Mouse (Mus musculus): ENCODE results near the gene St3gal3. TPM values are rescaled to one million over a fixed set of nuclear protein-coding genes. Genes with fewer than 3 reads are reported as not detected.

Gene St3gal3
- polyA plus RNA-seq, 1 experiment from 2014 or later = 5.1 TPM

DNA sequence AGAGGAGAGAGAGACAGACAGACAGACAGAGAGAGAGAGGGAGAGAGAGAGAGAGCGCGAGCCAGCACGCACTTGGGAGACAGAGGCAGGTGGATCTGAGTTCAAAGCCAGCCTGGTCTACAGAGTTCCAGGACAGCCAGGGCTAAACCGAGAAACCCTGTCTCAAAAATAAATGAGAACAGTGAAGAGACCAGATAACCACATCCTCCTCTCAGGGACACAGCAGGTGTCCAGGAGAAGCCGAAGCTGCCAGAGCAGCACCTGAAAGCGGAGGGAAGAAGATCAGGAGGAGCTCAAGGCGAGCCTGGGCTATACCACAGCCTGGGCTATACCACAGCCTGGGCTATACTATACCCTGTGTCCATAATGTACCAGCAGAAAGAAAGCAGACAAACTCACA lies 16.1 kb upstream of the St3gal3 start:
- Histone ChIP-seq H3K36me3 (replicated peaks; ENCODE audit: insufficient read depth, low read length) (peaks cover 90% of the 10 kb centered on the region), H3K9me3 (ENCODE audit: low read length) (no peaks in the 10 kb centered on the region), H3K9ac (replicated peaks) (no peak overlapping the region), H3K4me1 (ENCODE audit: insufficient read depth) (no peaks in the 10 kb centered on the region), H3K4me2 (ENCODE audit: low read depth, low read length) (no peak overlapping the region), H3K27ac (ENCODE audit: low read depth) (no peak overlapping the region), H3K27me3 (ENCODE audit: insufficient read depth, low read length) (no peaks in the 10 kb centered on the region), H3K4me3 (ENCODE audit: low read depth, low read length) (no peak overlapping the region)
- TF ChIP-seq CTCF (IDR thresholded peaks at IDR 0.05; ENCODE audit: low read depth) (no peak), EP300 (IDR thresholded peaks at IDR 0.05; ENCODE audit: low read depth) (no peak)
- WGBS (ENCODE audit: insufficient replicate concordance) = 93% methylated on average over 7 of the region's 7 CpGs
- DNase-seq (no peak), ATAC-seq (no peak)

DNA sequence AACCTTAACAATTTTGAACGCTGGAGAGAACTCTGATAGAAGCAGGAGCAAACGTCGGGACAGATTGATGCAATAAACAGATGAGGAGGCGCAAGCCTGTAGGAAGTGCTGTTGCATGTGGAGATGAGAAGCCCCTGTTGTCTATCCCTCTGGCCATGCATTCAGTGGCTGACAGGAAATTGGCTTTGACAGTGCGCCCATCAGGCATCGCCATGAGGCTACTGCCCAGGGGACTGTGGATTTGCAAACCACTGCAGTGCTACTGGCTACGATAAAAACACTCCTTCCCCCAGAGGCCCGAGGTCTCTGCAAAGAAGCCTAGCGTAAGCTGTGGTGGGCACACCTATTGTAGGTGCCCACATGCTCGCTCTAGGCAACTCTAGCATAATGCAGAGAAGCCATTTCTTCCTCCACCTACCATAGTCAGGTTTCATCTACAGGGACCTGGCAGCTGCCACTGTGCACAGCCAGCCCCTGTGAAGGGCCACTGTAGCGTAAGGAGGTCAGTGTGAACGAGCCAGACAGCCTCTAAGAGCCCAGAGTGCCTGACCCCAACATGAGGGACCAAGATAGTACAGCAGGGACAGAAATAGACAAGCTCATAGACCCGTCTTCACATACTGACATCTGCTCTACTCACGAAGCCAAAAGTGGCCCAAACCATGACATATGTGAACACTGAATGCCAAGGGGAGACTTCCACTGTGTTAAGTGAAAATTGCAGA lies 15.4 kb upstream of the St3gal3 start:
- H3K4me2 ChIP-seq (ENCODE audit: low read depth, low read length) = no peak overlapping the region
- H3K27me3 ChIP-seq (ENCODE audit: insufficient read depth, low read length) = no peaks in the 10 kb centered on the region
- ATAC-seq = no peak
- no peaks in the 10 kb centered on the region for H3K4me1 ChIP-seq (ENCODE audit: insufficient read depth)
- H3K27ac ChIP-seq (ENCODE audit: low read depth) = no peak overlapping the region
- TF ChIP-seq CTCF (IDR thresholded peaks at IDR 0.05; ENCODE audit: low read depth) = no peak
- no peak for TF ChIP-seq EP300 (IDR thresholded peaks at IDR 0.05; ENCODE audit: low read depth)
- no peak for DNase-seq
- WGBS (ENCODE audit: insufficient replicate concordance) = 84% methylated on average over 14 of the region's 14 CpGs
- H3K36me3 ChIP-seq (replicated peaks; ENCODE audit: insufficient read depth, low read length) = peaks cover 90% of the 10 kb centered on the region
- no peak overlapping the region for H3K4me3 ChIP-seq (ENCODE audit: low read depth, low read length)
- no peaks in the 10 kb centered on the region for H3K9me3 ChIP-seq (ENCODE audit: low read length)
- no peak overlapping the region for H3K9ac ChIP-seq (replicated peaks)

DNA sequence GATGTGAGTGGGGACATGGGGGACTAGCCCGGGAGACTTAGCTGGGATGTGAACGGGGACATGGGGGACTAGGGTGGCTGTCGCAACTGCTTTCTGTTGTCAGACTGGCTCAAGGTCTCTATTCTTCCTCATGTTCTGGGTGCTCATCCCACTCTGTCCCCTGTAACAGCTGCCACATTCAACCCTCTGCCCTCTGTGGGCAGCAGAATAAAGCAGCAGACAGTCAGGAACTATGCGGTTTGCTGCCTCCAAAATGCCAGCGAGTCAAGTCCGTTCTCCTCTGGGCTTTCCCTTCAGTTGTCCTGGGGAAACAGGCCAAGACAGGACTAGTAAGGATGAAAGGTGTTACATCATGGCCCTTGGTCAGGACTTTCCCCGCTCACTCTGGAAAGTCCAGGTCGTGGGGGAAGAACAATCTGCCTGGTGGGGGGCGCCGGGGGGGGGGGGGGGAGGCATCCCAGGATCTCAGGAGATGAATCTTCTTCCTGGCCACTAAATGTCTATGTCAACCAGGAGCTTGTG lies 14.4 kb upstream of the St3gal3 start:
- Histone ChIP-seq H3K4me3 (ENCODE audit: low read depth, low read length) (no peak overlapping the region), H3K27me3 (ENCODE audit: insufficient read depth, low read length) (no peaks in the 10 kb centered on the region), H3K9me3 (ENCODE audit: low read length) (no peaks in the 10 kb centered on the region), H3K27ac (ENCODE audit: low read depth) (no peak overlapping the region), H3K4me2 (ENCODE audit: low read depth, low read length) (no peak overlapping the region), H3K4me1 (ENCODE audit: insufficient read depth) (peaks cover 8% of the 10 kb centered on the region), H3K36me3 (replicated peaks; ENCODE audit: insufficient read depth, low read length) (peaks cover 86% of the 10 kb centered on the region), H3K9ac (replicated peaks) (no peak overlapping the region)
- 82% methylated on average over 10 of the region's 10 CpGs for WGBS (ENCODE audit: insufficient replicate concordance)
- TF ChIP-seq EP300 (IDR thresholded peaks at IDR 0.05; ENCODE audit: low read depth) (no peak), CTCF (IDR thresholded peaks at IDR 0.05; ENCODE audit: low read depth) (no peak)
- ATAC-seq = no peak
- DNase-seq = no peak

DNA sequence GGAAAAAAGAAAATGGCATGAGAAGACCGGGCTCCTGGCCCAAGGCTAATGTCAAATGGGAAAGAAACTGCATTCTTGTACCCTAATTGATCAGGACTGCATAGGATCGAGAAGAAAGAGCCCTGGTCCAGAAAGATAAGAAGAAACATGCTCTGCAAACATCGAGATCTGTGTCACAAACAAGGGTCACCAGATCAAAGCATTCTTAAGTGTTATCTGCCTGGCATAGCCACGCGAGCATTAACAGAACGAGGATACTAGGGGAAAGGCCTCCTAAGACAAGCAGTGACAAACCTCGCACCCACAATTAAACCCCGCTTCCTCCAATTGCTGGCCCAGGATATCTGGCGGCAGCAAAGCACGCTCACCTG lies 13.6 kb upstream of the St3gal3 start:
- no peak overlapping the region for H3K4me2 ChIP-seq (ENCODE audit: low read depth, low read length)
- 58% methylated on average over 10 of the region's 10 CpGs for WGBS (ENCODE audit: insufficient replicate concordance)
- ATAC-seq = no peak

DNA sequence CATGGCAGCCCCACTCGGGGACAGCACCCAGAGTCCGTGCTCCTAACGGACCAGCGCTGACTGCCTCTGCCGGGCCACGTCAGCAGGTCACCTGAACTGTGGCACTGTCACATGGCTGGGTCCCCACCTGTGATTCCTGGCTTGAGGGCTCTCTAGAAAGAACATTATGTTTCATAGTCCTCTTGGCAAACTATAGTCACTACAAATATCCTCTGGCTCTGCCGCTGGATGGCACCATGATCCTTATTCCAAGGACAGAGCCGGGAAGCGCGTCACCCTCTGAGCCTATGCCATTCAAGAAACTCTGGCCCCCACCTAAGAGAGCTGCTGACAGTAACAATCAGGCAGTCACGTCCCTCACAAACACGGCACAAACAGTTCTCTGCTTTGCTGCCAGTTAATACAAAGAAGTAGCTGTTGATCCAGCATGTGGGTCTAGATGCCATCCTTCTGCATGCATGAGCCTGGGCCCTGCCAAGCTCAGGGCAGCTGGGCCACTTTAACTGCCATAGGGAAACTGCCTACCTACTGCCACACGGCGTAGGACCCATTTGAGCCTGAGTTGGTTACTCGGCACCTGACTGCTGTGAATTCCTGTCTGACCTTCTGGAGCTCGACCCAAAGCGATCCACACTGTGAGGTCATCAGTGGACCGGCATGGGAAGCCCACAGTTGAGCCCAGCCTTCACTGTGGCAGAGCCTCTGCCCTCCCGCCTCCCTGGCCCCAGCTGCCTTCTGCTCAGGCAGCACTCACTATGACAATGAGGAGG lies 13.0 kb upstream of the St3gal3 start:
- Histone ChIP-seq H3K36me3 (replicated peaks; ENCODE audit: insufficient read depth, low read length) (peaks cover 84% of the 10 kb centered on the region), H3K9ac (replicated peaks) (no peak overlapping the region), H3K27me3 (ENCODE audit: insufficient read depth, low read length) (no peaks in the 10 kb centered on the region), H3K9me3 (ENCODE audit: low read length) (no peaks in the 10 kb centered on the region), H3K4me2 (ENCODE audit: low read depth, low read length) (no peak overlapping the region), H3K4me3 (ENCODE audit: low read depth, low read length) (no peak overlapping the region), H3K27ac (ENCODE audit: low read depth) (no peak overlapping the region), H3K4me1 (ENCODE audit: insufficient read depth) (peaks cover 15% of the 10 kb centered on the region)
- no peak for DNase-seq
- 92% methylated on average over 19 of the region's 19 CpGs for WGBS (ENCODE audit: insufficient replicate concordance)
- ATAC-seq = no peak
- TF ChIP-seq CTCF (IDR thresholded peaks at IDR 0.05; ENCODE audit: low read depth) (no peak), EP300 (IDR thresholded peaks at IDR 0.05; ENCODE audit: low read depth) (no peak)

More for the DNA sequence above, 13.6 kb upstream of the St3gal3 start:
- Histone ChIP-seq H3K4me3 (ENCODE audit: low read depth, low read length) (no peak overlapping the region), H3K36me3 (replicated peaks; ENCODE audit: insufficient read depth, low read length) (peaks cover 84% of the 10 kb centered on the region), H3K9me3 (ENCODE audit: low read length) (no peaks in the 10 kb centered on the region), H3K9ac (replicated peaks) (no peak overlapping the region), H3K27me3 (ENCODE audit: insufficient read depth, low read length) (no peaks in the 10 kb centered on the region), H3K4me1 (ENCODE audit: insufficient read depth) (peaks cover 15% of the 10 kb centered on the region), H3K27ac (ENCODE audit: low read depth) (no peak overlapping the region)
- TF ChIP-seq CTCF (IDR thresholded peaks at IDR 0.05; ENCODE audit: low read depth) (no peak), EP300 (IDR thresholded peaks at IDR 0.05; ENCODE audit: low read depth) (no peak)
- no peak for DNase-seq

DNA sequence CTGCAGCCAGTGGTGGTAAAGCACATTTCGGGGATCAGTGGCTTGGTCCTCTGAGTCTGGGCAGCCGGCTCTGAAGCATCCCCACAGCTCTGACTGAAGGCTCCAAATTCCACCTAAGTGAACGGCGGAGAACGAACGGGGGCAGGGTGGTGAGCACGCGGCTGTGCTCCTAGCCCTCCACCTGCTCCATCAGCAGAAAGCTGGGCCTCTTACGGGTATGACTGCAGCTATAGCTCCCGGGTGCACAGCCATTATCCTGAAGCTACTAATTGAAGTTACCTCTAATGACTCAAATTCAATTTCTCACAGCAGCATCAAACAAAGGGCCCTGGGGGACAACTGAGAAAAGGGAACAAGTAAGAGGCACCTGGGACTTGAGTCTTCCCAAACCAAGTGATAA lies 12.4 kb upstream of the St3gal3 start:
- TF ChIP-seq EP300 (IDR thresholded peaks at IDR 0.05; ENCODE audit: low read depth) = no peak
- no peak for TF ChIP-seq CTCF (IDR thresholded peaks at IDR 0.05; ENCODE audit: low read depth)
- H3K36me3 ChIP-seq (replicated peaks; ENCODE audit: insufficient read depth, low read length) = peaks cover 83% of the 10 kb centered on the region
- WGBS (ENCODE audit: insufficient replicate concordance) = 87% methylated on average over 10 of the region's 10 CpGs
- H3K27ac ChIP-seq (ENCODE audit: low read depth) = no peak overlapping the region
- DNase-seq (no peak), ATAC-seq (no peak)
- no peak overlapping the region for H3K9ac ChIP-seq (replicated peaks)
- H3K27me3 ChIP-seq (ENCODE audit: insufficient read depth, low read length) = no peaks in the 10 kb centered on the region
- peaks cover 15% of the 10 kb centered on the region for H3K4me1 ChIP-seq (ENCODE audit: insufficient read depth)
- H3K4me2 ChIP-seq (ENCODE audit: low read depth, low read length) = no peak overlapping the region
- no peaks in the 10 kb centered on the region for H3K9me3 ChIP-seq (ENCODE audit: low read length)
- no peak overlapping the region for H3K4me3 ChIP-seq (ENCODE audit: low read depth, low read length)
